Mouse (Mus musculus) hindbrain, embryonic 11.5 days (tissue): Measurements from ENCODE around the gene Gtf2f2. TPM values are rescaled to one million over a fixed set of nuclear protein-coding genes. Genes with fewer than 3 reads are reported as not detected.

ENCODE experiments used
- ATAC-seq: fragments of 200-750 bp; cut with Nextera tagmentation; 2 replicates; pipeline ENCODE4 v1.8.0; 2017; ENCODE audit warnings: mild to moderate bottlenecking, moderate TSS enrichment, moderate library complexity; ENCODE audit not compliant: low FRiP score
- DNase-seq: peaks from one replicate; pipeline ENCODE4 v3.0.0-alpha.2; 2015; ENCODE audit warnings: low spot score
- H3K27ac ChIP-seq: fragments of 300-500 bp; sonication (generic); 2 replicates; pipeline ENCODE4 v1.5.1; 2014; ENCODE audit warnings: mild to moderate bottlenecking, low read depth, low read length
- H3K27me3 ChIP-seq: fragments of 300-500 bp; sonication (generic); 2 replicates; pipeline ENCODE4 v1.6.1; 2014; ENCODE audit warnings: mild to moderate bottlenecking, low read length, moderate library complexity, mixed read lengths; ENCODE audit not compliant: control insufficient read depth, insufficient read depth
- H3K36me3 ChIP-seq: fragments of 300-500 bp; sonication (generic); 2 replicates; pipeline ENCODE4 v1.6.1; 2014; ENCODE audit warnings: mild to moderate bottlenecking, low read length, moderate library complexity, mixed read lengths; ENCODE audit not compliant: control insufficient read depth, insufficient read depth
- H3K4me1 ChIP-seq: fragments of 300-500 bp; sonication (generic); replicated peaks from 2 replicates; pipeline ENCODE4 v1.6.1; 2014; ENCODE audit warnings: low read length, mixed read lengths; ENCODE audit not compliant: control insufficient read depth, insufficient read depth
- H3K4me2 ChIP-seq: fragments of 300-500 bp; sonication (generic); replicated peaks from 2 replicates; pipeline ENCODE4 v1.6.1; 2014; ENCODE audit warnings: mild to moderate bottlenecking, low read depth, low read length
- H3K4me3 ChIP-seq: fragments of 300-500 bp; sonication (generic); 2 replicates; pipeline ENCODE4 v1.5.1; 2014; ENCODE audit warnings: low read depth, low read length
- H3K9ac ChIP-seq: fragments of 300-500 bp; sonication (generic); 2 replicates; pipeline ENCODE4 v1.6.1; 2014; ENCODE audit warnings: low read depth, low read length
- H3K9me3 ChIP-seq: fragments of 300-500 bp; sonication (generic); 2 replicates; pipeline ENCODE4 v1.6.1; 2016; ENCODE audit warnings: low read length; ENCODE audit not compliant: control insufficient read depth
- WGBS: fragments of 180-500 bp; shearing (Covaris S2); extraction: QIAGEN DNeasy Blood & Tissue Kit; methylation state at CpG from one replicate; pipeline ENCODE4 v1.1.7; 2014; 5-methylcytosine and 5-hydroxymethylcytosine counted together
- polyA plus RNA-seq: library from polyadenylated mRNA; unstranded; fragments of >200 nt; fragmentation: Nextera tagmentation; extraction: Ambion mirVana; gene quantifications from 2 replicates; pipeline ENCODE4 v1.2.1, GENCODE M21; 2014

Gtf2f2 gene
- polyA plus RNA-seq, 1 experiment from 2014 or later: 52.1 TPM

DNA sequence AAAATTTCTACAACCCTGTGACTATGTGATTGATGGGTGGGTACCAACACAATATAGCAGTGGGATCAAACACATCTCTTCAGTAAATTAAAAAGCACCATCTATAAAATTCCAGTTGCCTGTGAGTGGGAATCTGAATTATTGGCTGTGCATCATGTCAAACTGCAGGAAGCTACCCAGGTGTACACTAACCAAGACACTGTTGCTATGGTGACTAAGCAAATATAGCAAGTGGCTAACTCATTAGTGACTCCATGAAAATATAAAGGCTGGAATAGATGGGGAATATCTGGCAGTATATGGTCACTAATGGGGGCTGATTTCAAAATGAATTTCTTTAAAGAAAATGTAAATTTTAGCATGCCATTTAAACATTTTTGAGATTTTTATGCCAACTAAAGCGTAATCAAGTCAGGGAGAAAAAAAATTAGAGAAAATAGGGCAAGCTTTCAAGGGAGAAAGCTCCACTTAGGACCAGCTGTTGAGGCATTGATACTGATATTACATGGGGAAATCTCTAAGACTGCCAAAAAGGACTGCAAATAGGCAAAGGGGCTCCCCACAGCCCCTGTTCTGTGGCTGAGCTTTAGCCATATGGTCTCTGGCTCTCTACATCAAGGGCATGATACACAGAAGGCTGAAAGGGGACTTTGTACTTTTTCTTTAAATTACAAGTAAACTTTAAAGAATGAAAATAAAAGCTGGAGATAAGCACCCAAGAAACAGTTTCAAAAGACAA is 87.2 kb downstream of the Gtf2f2 start:
- H3K9me3 ChIP-seq: no peaks in the 10 kb centered on the region
- no peak for ATAC-seq
- H3K36me3 ChIP-seq: no peaks in the 10 kb centered on the region
- H3K9ac ChIP-seq: no peak overlapping the region
- H3K4me1 ChIP-seq: no peaks in the 10 kb centered on the region
- no peak overlapping the region for H3K4me3 ChIP-seq
- no peak overlapping the region for H3K4me2 ChIP-seq
- no peak overlapping the region for H3K27ac ChIP-seq
- 100% methylated on average over 1 of the region's 1 CpGs for WGBS
- DNase-seq: no peak
- no peaks in the 10 kb centered on the region for H3K27me3 ChIP-seq

DNA sequence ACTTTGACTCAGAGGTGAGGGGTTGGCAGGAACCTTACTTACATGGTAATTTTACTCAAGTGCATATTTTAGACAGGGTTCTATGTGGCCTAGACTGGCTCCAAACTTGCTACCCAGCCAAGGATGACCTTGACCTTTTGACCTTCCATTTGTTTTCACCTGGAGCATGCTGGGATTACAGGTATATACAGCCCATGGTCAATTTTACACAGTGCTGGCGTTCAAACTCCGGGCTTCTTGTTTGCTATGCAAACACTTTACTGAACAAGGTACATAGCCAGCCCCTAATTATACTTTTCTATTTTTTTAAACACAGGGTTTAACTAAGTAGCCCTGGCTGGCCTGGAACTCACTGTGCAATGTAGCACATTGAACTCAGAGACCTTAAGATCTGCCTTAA is 98.0 kb downstream of the Gtf2f2 start:
- 88% methylated on average over 2 of the region's 2 CpGs for WGBS
- Histone ChIP-seq H3K36me3 (no peaks in the 10 kb centered on the region), H3K9ac (no peak overlapping the region), H3K4me2 (no peak overlapping the region), H3K4me3 (no peak overlapping the region), H3K4me1 (no peaks in the 10 kb centered on the region), H3K27ac (no peak overlapping the region), H3K9me3 (no peaks in the 10 kb centered on the region), H3K27me3 (no peaks in the 10 kb centered on the region)
- no peak for DNase-seq
- ATAC-seq: no peak

DNA sequence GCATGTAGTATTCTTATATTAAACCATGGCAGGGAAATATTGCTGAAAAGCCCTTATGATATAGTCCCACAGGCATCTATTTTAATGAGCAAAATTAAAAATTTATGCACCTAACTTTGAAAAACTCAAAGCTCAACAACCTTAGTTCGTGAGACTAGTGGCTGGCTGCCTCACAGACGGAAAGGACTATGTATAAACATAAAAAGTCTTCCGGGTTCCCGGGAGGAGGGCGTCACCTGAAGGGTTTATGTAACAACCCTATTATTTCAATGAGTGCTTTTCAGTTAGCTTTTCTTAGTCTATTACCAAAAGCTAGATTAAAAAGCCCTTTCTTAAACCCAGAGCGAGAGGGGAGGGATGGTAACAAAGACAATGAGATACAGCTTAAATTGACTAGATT is 98.7 kb downstream of the Gtf2f2 start:
- H3K36me3 ChIP-seq: no peaks in the 10 kb centered on the region
- H3K9ac ChIP-seq: no peak overlapping the region
- H3K4me2 ChIP-seq: no peak overlapping the region
- H3K4me3 ChIP-seq: no peak overlapping the region
- H3K4me1 ChIP-seq: no peaks in the 10 kb centered on the region
- no peaks in the 10 kb centered on the region for H3K27me3 ChIP-seq
- WGBS: 90% methylated on average over 6 of the region's 6 CpGs
- no peak overlapping the region for H3K27ac ChIP-seq
- no peak for ATAC-seq
- no peaks in the 10 kb centered on the region for H3K9me3 ChIP-seq
- DNase-seq: no peak

DNA sequence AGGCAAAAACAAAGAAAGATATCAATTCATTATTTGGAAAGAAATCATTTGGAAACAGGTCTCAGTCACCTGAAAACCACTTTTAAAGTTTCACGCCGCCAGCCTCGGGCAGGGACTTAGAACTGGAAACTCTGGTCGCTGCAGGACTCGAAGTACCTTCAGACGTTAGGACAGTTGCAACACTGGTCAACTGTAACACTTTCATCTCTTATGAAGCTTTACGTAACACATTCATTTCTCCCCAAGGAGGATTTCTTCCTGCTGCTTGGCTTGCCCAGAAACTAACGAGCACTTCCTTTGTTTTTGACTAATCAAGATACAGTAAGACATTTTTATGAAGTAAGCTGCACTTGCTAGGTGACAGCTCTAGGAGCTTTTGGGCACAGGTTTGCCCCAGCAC is 103.7 kb downstream of the Gtf2f2 start:
- Histone ChIP-seq H3K27me3 (no peaks in the 10 kb centered on the region), H3K9me3 (no peaks in the 10 kb centered on the region), H3K4me3 (no peak overlapping the region), H3K27ac (no peak overlapping the region), H3K9ac (no peak overlapping the region), H3K4me2 (no peak overlapping the region), H3K4me1 (no peaks in the 10 kb centered on the region), H3K36me3 (0 out of 2 replicates have a peak, but pooled peaks cover 2% of the 10 kb centered on the region)
- ATAC-seq (no peak), DNase-seq (no peak)
- WGBS: 98% methylated on average over 8 of the region's 8 CpGs

- no peak overlapping the region for H3K27ac ChIP-seq
- H3K36me3 ChIP-seq: 0 out of 2 replicates have a peak, but pooled peaks cover 2% of the 10 kb centered on the region
- ATAC-seq: no peak
- H3K9me3 ChIP-seq: no peaks in the 10 kb centered on the region
- H3K4me2 ChIP-seq: no peak overlapping the region
- WGBS: 88% methylated on average over 3 of the region's 3 CpGs
- no peak for DNase-seq
- H3K27me3 ChIP-seq: no peaks in the 10 kb centered on the region
- H3K9ac ChIP-seq: no peak overlapping the region
- no peak overlapping the region for H3K4me3 ChIP-seq
- 0 out of 2 replicates have a peak, but pooled peaks cover 3% of the 10 kb centered on the region for H3K4me1 ChIP-seq
These were observed 105.7 kb downstream of the Gtf2f2 start for GRCm38 (mm10) chr14:75904972-75905371.

DNA sequence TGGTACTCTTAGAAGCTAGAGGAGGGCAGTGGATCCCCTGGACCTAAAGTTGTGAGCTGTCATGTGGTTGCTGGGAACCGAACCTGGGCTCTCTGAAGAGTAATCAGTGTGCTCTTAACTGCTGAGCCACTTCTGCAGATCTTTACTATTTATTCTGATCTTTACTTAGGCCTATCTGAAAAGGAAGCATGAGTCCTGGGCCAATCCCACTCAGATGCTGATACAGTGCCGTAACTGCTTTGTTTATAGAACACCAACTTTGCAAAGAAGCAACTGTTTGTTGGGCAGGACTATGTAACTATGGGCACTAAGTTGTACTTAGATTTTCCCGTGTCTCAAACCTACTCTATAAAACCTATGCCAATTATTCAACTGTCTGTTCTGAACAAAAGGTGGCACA is 107.5 kb downstream of the Gtf2f2 start:
- Histone ChIP-seq H3K27me3 (no peaks in the 10 kb centered on the region), H3K9ac (no peak overlapping the region), H3K36me3 (0 out of 2 replicates have a peak, but pooled peaks cover 2% of the 10 kb centered on the region), H3K9me3 (no peaks in the 10 kb centered on the region), H3K4me3 (no peak overlapping the region), H3K27ac (no peak overlapping the region), H3K4me2 (no peak overlapping the region), H3K4me1 (0 out of 2 replicates have a peak, but pooled peaks cover 3% of the 10 kb centered on the region)
- ATAC-seq (no peak), DNase-seq (no peak)
- WGBS: 91% methylated on average over 3 of the region's 3 CpGs

GRCm38 (mm10) chr14:75902013-75902412 is 108.7 kb downstream of the Gtf2f2 start:
- 0 out of 2 replicates have a peak, but pooled peaks cover 3% of the 10 kb centered on the region for H3K4me1 ChIP-seq
- H3K9me3 ChIP-seq: no peaks in the 10 kb centered on the region
- ATAC-seq (no peak), DNase-seq (no peak)
- no peak overlapping the region for H3K9ac ChIP-seq
- H3K4me2 ChIP-seq: no peak overlapping the region
- no peaks in the 10 kb centered on the region for H3K27me3 ChIP-seq
- H3K4me3 ChIP-seq: no peak overlapping the region
- H3K36me3 ChIP-seq: 0 out of 2 replicates have a peak, but pooled peaks cover 2% of the 10 kb centered on the region
- no peak overlapping the region for H3K27ac ChIP-seq
- WGBS: 93% methylated on average over 2 of the region's 2 CpGs

DNA sequence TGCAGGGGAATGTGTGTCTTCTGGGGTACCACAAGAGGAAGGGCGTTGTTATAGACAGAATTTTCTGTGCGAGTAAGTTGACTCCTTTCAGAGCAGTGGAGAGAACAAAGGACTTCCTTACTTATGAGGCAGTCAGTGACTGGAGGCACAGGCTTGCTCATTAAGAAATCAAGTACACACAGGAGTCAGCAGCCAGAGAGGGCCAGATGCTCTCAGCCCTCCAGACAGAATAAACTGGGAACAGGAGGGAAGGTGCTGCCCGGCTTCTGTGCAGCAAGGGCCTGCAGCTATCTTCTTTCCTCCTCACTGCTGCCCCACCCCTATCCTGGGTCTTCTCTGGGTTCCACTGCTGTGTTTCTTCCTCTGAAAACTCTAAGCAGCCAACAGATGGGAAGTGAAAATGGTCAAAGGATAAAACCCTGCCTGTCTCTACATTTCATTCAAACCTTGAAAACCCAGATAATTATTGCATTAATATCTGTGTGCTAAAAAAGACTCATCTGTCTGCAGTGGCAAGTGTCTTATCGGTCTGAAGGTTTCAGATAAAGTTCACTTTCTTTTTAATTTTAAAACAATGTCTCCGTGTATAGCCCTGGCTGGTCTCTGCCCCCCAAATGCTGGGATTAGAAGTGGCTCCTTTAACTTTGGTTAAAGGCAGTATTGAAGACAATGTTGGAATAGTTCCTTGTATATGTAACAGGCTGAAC is 109.7 kb downstream of the Gtf2f2 start:
- no peaks in the 10 kb centered on the region for H3K36me3 ChIP-seq
- no peaks in the 10 kb centered on the region for H3K27me3 ChIP-seq
- no peak overlapping the region for H3K9ac ChIP-seq
- H3K4me3 ChIP-seq: no peak overlapping the region
- 70% methylated on average over 5 of the region's 5 CpGs for WGBS
- no peak overlapping the region for H3K4me2 ChIP-seq
- H3K9me3 ChIP-seq: no peaks in the 10 kb centered on the region
- H3K4me1 ChIP-seq: 0 out of 2 replicates have a peak, but pooled peaks cover 3% of the 10 kb centered on the region
- DNase-seq (peak; percentile 21), ATAC-seq (peak; percentile 30)
- H3K27ac ChIP-seq: peak overlapping the region; percentile 72
